Mouse (Mus musculus) heart, postnatal 0 days (tissue): ENCODE data around the gene Ptprj.

ENCODE experiments used
- CTCF ChIP-seq: IDR thresholded peaks from 2 replicates; pipeline ENCODE4 v1.5.1; 2016; ENCODE audit warnings: antibody characterized with exemption, control low read depth, low read depth
- EP300 ChIP-seq: IDR thresholded peaks from 2 replicates; pipeline ENCODE4 v1.6.1; 2016; ENCODE audit warnings: antibody characterized with exemption, low read depth

DNA sequence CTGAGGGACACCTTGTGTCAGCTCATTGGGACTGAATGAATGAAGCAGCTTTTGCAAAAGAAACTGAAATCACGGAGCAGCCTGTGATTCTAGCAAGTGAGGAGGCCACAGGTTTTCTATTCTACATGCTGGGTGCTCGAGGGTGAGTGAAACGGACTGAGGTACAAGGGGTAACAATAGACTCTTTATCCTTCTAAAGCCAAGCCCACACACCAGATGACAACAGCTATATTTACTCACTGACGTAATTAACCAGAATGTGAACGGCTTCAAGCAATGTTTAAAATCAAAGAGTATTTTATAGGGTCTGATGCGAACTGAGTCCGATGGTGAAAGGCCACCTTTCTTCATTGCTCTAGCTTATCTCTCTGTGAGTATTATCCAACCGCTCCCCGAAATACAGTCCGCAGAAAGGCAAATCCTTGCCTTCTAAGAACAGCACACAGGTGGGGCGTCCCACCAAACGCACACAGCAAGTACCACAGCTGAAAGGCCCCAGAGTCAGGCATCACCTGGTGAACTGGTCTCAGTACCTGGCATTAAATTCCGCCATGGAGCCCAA lies 99.6 kb downstream of the Ptprj start:
- TF ChIP-seq CTCF (no peak), EP300 (no peak)
